Mouse (Mus musculus): ENCODE data around the gene Suds3.

The Suds3 gene

DNA sequence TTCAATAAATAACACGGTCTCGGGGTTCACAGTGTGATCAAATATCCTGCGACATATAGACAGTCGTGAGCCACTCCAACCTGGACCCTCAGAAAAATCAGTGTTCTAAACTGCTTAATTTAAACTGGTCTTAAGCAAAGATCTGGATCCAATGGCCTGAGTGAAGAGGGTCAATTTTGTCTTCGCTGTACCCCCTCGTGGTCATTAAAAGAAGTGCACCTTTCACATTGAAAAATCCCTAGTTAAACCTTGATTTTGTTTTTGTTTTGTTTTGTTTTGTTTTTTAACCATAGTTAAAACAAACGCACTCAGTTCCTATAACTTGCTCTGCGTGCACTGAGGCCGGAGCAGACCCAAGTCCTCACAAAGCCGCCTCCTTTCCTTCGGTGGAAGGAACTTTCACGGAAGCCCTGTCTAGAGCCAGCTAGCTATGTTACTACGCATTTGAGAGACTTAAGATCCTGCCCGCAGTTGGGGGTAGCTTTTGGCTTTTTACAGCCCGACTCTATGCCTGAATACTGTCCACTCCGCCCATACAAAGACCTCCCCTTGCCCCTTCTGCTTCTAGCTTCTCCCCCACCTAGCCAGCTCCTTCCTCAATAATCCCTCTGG lies 1.2 kb downstream of the Suds3 start:
- peak; percentile 54 for DNase-seq (ENCODE audit: low read depth, low spot score)

DNA sequence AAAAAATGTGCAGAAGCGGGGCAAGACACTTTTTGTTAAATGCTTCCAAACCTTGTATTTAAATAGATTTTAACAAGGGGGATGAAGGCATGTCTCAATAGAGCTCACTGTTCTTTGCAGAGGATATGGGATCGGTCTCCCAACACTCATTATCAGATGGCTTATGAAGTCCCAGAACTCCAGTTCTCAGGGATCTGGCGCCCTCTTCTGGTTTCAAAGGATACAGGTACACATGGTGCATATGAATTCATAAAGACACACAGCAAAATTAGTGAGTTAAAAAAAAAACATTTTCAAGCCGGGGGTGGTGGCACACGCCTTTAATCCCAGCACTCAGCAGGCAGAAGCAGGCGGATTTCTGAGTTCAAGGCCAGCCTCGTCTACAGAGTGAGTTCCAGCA lies 2.6 kb downstream of the Suds3 start:
- peak; percentile 49 for DNase-seq (ENCODE audit: low read depth, low spot score)

DNA sequence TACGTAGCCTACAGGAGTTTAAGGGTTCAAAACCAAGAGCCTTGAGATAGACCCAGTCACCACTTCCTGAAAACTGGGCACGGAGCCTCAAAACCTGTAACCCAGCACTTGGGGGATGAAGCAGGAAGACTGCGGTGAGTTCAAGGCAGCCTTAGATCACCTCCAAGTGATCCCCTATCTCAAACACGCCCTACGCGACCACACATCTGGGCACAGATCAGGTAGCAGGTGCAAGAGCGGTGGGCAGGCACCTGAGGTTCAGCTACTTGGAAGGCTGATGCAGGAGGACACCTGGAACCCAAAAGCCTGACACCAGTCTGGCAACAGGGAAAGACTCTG lies 4.2 kb downstream of the Suds3 start:
- no peak for DNase-seq (ENCODE audit: low read depth, low spot score)

DNA sequence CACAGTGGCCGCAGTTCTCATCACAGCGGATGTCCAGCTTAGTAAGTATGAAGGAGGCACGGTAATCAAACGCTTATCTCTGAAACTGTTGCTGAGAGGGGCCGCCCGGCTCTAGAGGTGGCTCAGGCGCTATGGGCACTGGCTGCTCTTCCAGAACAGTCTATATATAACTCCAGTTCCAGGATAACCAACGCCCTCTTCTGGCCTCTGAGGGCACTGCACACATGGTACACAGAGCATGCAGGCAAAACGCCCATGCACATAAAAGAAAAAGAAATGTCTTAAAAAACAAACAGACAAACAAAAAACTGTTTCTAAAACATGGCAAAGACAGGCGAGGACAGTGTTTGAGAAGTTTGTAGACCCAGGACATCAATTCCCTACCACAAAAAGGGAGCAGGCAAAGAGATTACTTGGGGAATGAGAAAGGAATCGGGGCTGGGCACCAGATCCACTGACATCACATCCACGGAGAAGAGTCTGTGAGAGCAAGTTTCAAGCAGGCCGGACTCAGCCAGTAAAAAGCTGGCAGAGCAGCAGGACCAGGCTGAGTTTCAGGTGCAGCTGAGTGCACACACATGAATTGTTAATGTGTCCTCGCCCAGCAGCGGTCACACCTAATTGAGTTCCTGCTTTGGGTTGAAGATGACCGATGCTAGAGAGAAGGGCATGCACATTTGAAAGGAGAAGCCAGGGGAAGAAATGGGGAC lies 4.7 kb downstream of the Suds3 start:
- DNase-seq (ENCODE audit: low read depth, low spot score), result peak; percentile 80

DNA sequence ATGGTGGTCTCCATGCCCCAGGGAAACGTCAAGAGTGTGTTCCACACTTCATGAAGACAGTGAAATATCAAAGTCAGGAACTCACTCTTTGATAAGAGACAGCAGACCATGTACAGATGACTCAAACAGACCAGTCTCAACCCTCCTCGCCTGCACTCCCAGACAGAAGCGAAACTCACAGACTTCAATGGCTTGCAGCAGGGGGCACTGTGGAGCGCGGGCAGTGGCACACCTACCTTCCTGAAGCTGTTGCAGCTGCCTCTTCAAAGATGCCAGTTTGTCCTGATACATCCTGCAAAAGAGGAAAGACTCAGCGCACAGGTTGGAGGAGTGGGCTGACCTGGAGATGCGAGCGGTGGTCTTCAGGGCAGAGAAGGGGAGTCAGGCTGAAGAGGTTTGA lies 6.4 kb downstream of the Suds3 start:
- DNase-seq (ENCODE audit: low read depth, low spot score), result peak; percentile 58

DNA sequence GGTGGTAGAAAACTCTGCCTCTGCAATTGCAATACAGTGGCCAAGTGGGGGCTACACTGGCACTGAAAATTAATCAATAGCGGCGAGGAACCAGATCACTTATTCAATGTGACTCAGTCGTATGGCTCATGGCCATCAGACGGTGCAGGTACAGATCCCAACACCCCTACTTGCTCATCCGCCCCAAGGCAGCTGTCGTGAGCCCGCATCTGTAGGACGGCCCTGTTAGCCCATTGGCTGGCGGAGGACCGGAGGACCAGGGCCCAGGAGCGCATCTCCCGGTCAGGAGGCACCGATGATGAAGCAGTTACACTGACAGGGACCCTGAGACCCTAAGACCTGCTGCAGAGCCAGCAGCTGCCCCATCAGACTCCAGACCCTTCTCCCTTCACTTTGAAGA lies 7.2 kb downstream of the Suds3 start:
- DNase-seq (ENCODE audit: low read depth, low spot score), result no peak

DNA sequence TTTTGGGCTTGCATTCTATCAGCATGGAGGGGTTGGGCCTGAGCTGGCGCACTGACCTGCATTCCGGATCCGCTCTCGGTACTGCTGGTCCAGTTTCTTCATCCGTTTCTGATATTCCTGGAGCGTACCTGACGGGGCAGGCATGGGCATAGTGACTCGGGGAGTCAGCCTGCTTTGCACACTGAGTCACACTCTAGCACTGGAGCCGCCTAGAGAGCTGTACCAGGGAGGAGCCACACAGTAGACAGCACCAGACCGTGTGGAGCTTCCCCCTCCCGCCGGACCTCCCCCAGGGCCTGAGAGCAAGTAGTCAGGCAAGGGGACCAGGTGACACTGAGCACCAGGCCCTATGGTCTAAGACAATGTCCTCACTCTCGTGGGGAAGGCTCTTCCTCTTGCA lies 7.6 kb downstream of the Suds3 start:
- DNase-seq (ENCODE audit: low read depth, low spot score), result no peak

DNA sequence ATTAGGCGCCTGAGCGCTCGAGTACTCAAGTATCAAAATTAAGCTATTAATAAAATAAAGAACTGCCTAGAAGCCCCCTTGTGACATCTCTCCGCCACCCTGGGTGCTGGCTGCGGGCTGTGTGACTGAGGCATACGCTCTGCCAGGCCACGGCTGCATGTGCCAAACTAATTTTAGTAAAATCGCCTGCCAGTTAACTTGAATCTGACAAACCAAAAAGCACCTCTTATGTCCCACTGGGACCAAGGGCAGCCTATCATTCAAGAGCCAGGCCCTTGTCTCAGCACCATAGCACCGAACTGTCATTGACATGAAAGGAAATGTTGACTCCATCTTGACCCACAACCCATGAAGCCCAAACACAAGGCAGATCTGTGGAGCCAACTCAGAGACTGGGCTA lies 10.2 kb downstream of the Suds3 start:
- DNase-seq (ENCODE audit: low read depth, low spot score), result no peak

DNA sequence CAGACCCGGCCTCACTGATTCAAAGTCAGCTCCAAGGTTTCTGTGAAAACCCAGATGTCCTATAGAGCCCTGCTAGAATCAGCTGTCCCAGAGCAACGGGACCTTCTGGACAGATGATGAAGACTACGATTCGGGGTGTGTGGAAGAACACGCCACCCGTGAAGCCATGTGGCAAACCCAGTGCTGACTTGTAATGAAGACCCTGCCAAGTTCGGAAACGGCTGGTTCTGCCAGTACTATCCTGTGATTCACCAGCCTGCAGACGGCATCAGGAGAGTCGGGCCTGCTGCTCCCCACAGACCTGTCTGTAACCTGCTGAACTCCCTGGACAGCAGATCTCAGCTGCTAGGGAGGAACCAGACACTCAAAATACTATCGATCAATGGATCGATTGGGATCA lies 11.6 kb downstream of the Suds3 start:
- DNase-seq (ENCODE audit: low read depth, low spot score), result no peak

DNA sequence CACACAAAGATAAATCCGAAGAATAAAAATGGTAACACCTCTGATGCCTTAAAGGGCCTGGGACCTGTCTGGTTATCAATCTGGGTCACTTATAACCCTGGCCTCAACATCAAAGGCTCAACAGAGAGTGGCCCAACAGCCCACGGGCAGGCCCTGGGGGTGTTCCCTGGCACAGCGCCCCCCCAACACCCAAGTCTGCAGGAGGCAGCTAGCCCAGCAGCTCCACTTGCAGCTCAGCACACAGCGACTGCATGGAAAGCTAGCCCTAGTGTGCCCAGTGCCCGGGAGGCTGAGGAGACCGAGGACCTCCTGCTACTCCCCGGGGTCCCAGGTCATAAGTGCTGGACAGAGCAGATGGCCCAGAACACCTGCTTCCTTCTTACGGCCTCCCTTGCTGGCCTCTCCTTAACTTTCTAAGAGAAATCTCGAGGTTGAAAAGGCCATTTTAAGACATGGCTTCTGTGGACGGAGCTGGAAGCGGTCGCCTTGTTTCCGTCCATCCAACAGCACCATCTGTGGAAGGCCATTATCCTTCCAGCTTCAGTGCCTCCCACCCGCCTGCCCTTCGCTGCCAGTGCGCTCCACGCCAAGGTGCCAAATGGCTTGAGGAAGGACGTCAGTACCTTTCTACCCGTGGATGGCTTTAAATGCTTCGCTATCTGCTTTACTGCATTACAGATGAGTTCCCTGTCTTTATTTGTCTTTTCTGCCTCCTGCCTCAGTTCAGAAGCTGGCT lies 12.6 kb downstream of the Suds3 start:
- no peak for DNase-seq (ENCODE audit: low read depth, low spot score)

DNA sequence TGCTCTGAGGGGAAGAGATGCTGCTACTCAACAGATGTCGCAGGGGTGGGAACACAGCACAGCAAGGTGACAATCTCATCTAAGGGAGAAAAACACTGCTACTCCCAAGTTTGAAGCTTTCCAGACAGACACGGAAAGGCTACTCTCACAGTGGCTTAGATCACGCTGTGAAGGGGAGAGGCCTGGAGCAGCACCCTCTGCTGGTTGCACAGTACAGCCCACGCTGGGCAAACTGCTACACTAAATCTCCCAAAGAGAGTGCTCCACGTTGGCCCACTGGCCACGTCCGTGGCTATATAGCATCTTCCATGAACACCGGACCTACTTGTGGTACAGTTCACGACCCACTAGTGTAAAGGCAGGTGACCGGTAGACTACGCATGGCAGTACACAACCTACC lies 16.2 kb downstream of the Suds3 start:
- DNase-seq (ENCODE audit: low read depth, low spot score), result peak; percentile 34

DNA sequence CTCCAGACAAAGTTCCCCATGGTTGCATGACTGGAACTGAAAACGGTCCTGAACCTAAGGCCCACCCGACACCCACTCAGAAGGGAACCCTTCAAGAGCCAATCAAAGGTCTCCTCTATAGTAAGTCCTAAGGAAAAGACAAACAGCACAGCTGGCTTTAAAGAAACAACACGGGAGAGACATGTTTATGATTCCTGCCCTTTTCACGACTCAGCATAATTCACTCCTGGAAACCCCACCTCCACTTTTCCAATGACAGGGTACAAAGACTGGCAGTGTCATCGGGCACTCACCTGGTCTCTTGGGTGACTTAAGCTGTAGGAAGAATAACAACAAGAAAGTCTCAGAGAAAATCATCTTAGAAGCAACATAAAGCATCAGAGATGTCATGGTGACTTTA lies 16.9 kb downstream of the Suds3 start:
- DNase-seq (ENCODE audit: low read depth, low spot score), result no peak

DNA sequence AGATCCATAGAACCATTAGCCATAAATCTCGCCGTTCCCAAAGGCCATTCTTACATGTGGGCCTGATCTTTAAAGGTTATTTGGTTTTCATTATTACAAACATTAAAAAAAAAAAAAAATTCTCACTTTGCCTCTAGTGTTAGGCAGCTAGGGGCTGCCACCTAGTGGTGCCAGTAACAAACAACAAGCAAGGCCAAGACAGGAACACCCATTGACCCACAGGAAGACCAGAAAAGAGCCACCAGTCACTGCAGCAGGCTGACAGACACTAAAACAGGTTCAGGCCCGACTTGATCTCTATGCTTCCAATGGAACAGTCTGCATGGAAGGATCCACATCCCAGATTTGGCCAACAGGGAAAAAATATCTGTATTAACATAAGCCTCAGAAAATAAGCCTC lies 19.2 kb downstream of the Suds3 start:
- peak; percentile 83 for DNase-seq (ENCODE audit: low read depth, low spot score)

DNA sequence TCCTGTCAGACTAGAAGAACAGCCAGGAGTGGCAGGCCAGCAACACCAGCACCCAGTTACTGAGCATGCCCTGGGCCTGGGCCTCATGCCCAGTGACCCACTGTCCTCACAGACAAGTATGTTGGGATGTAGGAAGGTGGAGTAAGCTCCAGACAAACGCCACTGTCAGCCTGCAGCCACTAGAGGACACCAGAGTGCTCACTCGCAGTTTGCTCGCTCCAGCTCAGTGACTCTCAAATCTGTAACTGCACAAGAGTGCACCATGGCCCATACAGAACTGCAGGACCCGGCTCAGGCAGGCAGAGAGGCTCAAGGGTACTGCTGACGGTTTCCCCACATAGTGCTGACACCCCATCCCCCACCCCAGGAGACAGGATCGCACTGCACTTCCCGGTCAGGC lies 21.5 kb downstream of the Suds3 start:
- peak; percentile 91 for DNase-seq (ENCODE audit: low read depth, low spot score)

DNA sequence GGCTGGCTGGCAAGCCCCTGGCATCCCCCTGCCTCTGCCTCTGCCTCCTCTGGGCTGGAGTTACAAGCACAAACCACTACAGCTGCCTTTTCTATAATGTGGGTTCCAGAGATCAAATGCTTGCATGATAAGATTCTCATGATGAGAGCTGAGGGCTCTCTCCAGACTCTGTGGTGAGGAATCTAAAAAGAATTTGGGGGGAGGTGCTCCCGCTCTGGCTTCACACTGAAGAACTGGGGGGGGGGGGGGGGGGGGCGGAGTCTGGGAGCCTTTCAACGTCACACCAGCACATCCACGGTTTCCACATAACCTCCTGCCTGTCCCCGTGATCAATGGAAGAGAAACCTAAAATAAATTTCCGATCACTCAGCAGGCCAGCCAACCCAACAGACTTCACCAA lies 26.1 kb downstream of the Suds3 start:
- DNase-seq (ENCODE audit: low read depth, low spot score), result no peak

DNA sequence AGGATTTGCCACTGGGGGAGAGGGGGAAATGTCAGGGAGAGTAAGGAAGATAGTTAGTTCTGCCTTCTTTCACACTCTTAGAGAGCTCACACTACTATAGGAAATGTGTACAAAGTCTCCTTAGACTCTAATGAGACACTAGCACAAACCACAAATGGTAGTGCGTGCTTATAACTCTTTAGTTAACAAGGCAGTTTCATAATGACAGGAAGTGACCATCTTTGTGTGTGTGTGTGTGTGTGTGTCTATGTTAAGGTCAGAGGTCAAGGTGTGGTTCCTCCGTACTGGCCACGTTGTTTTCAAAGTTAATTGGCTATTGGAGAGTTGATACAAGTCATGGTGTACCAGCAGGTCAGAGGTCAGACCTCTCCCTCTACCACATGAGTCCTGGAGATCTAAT lies 26.8 kb downstream of the Suds3 start:
- no peak for DNase-seq (ENCODE audit: low read depth, low spot score)

DNA sequence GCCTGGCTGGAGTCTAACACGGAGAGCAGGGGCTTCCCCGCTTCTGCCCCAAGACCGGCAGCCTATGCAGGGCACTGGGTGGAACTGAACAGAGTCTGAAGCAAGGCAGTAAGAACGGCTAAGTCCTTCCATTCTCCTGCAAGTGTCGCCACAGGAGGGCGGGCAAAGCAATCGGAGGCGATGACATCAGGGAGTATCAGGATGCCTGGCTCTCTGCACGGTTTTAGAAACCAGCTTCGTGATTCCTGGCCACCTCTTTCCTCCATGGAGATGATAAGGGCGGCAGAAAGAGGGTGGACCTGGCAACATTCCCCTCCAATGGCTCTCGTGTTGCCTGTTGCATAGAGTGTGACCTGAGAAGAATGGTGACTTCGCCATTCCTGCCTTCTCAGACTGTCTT lies 28.2 kb downstream of the Suds3 start:
- peak; percentile 60 for DNase-seq (ENCODE audit: low read depth, low spot score)

DNA sequence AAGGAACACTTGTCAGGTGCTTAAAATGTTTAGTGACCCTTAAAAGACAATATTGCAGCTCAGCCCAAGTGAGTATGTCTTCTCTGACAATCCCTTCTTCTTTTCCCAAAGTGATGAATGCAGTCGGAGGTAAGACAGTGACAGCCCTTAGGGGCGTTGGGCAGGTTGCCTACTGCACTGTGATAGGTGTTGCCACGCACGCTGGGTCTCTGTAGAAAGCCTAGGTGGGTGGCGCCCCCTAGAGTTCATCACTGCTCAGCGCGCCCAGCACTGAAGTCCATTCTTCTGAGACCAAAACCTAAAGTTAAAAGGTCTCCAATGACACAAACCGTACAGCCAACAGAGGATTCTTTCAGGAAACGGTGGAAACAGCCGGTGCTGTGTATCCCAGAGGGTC lies 46.4 kb downstream of the Suds3 start:
- DNase-seq (ENCODE audit: low read depth, low spot score), result peak; percentile 76

DNA sequence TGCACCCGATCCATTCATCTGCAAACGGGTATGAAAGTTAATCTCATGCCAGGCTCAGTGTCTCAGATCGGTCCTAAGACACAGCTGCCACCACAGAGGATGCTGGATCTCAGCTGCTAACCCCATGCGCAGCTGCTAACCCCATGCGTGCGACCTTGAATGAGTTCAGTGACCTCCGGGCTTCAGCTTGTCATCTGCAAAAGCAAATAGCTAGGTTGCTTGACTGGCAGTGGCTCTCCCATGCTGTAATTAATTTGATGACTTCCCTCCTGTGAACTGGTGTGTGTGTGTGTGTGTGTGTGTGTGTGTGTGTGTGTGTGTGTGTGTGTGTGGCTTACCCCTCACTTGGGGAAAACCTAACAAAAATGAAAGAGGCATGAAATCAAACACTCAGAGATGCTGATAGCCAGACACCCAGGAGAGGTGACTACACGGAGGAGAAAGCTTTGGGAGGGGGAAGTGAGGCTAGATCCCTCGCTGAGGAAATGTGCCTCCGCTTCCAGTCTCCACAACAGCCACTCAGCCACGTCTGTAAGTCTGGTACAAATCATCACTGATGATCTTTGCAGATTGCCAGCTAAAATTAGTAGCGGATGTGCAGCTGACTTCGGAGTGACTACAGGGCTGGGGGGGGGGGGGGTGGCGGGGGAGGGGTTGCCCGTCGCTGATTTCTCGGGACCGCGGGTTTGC lies 47.0 kb downstream of the Suds3 start:
- no peak for DNase-seq (ENCODE audit: low read depth, low spot score)

DNA sequence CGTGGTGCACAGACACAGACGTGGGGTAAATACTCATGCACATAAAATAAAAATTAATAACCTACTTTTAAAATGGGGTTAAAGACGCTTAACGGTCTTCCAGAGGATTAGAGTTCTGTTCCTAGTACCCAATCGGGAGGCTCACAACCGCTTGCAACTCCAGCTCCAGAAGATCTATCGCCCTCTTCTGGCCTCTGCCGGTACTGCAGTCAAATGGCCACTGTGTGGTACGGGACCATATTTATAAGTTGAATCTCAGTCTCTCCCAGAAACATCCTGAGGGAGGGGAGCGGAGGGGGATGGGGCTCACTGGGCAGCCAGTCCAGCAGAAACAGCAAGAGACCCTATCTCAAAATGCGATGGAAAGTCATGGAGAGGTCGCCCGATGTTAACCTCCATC lies 47.7 kb downstream of the Suds3 start:
- peak; percentile 77 for DNase-seq (ENCODE audit: low read depth, low spot score)

DNA sequence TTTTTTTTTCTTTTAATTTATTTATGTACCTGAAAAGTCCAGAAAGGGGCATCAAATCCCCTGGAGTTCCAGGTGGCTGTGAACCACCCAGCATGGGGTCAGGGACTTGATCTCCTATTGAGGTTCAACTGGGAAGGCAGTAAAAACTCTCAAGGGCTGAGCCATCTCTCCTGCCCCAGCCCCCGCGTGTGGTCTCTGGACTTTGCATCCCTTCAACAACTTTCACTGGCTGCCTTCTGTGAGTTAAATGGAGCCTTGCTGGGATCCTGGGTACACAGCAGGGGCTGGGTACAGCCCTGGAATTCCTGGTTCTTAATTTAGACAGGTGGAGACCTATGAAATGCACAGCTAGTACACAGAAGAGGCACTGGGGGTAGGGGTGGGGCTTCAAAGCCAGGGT lies 54.7 kb downstream of the Suds3 start:
- DNase-seq (ENCODE audit: low read depth, low spot score), result no peak

DNA sequence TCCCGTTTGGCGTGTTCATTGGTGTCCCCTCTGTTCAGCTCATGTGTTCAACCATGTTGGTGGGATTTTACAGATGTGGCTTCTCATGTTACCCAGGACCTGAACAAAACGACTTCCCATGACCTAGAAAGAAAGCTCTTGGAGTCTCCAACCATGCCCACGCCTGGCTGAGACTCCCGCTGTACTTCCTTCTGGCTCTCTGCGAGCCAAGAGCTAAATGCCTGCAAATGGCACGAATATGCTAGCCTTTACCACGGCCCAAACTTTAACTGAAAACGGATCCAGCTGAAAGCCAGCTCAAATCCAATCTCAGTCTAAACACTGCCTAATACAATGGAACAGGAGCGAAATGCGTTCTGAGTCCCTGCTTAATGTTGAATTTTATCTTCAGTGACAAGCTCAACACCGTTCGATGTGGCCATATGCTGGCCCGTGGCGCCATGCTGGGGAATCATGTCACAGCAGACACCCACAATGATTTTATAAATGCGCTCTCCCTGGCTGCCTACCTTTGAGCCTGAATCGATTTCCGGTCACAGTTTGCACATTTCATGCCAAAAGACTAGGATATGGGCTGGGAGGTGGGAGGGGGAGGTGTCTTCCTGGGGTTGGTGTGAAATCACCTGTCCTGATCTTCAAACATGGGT lies 55.3 kb downstream of the Suds3 start:
- no peak for DNase-seq (ENCODE audit: low read depth, low spot score)

Measured in ZHBTc4 (cell line).